Mouse (Mus musculus): ENCODE results near the gene Vmn1r221.
A peak's percentile ranks its signal among the peaks of the same experiment; 100 is the strongest.
"Not testable (repeated sequence)": the region's sequence is repeated elsewhere in the genome, so short reads cannot be mapped to it uniquely, and the experiment has no call there.

Gene Vmn1r221

GRCm38 (mm10) chr13:23213827-23214226, at the start of gene Vmn1r221:
TSS of gene Vmn1r221 (plus strand) at chr13:23214127.
- not testable (repeated sequence) for DNase-seq (ENCODE audit: low spot score in 2 of 2)

GRCm38 (mm10) chr13:23166471-23166870, 47.5 kb upstream of the Vmn1r221 start:
- DNase-seq (ENCODE audit: low spot score in 2 of 2), result not testable (repeated sequence)

- no peak for DNase-seq (ENCODE audit: low spot score in 2 of 2)
Observed at GRCm38 (mm10) chr13:23187875-23188274, 26.1 kb upstream of the Vmn1r221 start, which contains the start of gene Vmn1r220. TSS of gene Vmn1r220 (minus strand) at chr13:23187975.

- not testable (repeated sequence) for DNase-seq (ENCODE audit: low spot score in 2 of 2)
Observed at GRCm38 (mm10) chr13:23203885-23204284, 10.0 kb upstream of the Vmn1r221 start.

GRCm38 (mm10) chr13:23235847-23236246, 21.9 kb downstream of the Vmn1r221 start, which contains the start of gene Vmn1r222:
TSS of gene Vmn1r222 (minus strand) at chr13:23235947.
- not testable (repeated sequence) for DNase-seq (ENCODE audit: low spot score in 2 of 2)

GRCm38 (mm10) chr13:23246834-23247233, 32.9 kb downstream of the Vmn1r221 start, which contains the start of gene Vmn1r223:
TSS of gene Vmn1r223 (plus strand) at chr13:23247134.
- DNase-seq (ENCODE audit: low spot score in 2 of 2), result not testable (repeated sequence)

GRCm38 (mm10) chr13:23258546-23259048, 44.7 kb downstream of the Vmn1r221 start:
- DNase-seq (ENCODE audit: low spot score in 2 of 2), result peak in 1 of 2 experiments; percentile 3

- not testable (repeated sequence) for DNase-seq (ENCODE audit: low spot score in 2 of 2)
Observed at GRCm38 (mm10) chr13:23268606-23269005, 54.7 kb downstream of the Vmn1r221 start.

- DNase-seq (ENCODE audit: low spot score in 2 of 2), result peak in 1 of 2 experiments; percentile 19
Observed at GRCm38 (mm10) chr13:23269127-23269526, 55.2 kb downstream of the Vmn1r221 start.

GRCm38 (mm10) chr13:23269681-23270080, 55.8 kb downstream of the Vmn1r221 start:
- DNase-seq (ENCODE audit: low spot score in 2 of 2), result peak in 1 of 2 experiments; percentile 9

- peak; percentile 56 to 65 for DNase-seq (ENCODE audit: low spot score in 2 of 2)
Observed at GRCm38 (mm10) chr13:23270321-23271101, 56.6 kb downstream of the Vmn1r221 start.
